In the genomic region with DNA sequence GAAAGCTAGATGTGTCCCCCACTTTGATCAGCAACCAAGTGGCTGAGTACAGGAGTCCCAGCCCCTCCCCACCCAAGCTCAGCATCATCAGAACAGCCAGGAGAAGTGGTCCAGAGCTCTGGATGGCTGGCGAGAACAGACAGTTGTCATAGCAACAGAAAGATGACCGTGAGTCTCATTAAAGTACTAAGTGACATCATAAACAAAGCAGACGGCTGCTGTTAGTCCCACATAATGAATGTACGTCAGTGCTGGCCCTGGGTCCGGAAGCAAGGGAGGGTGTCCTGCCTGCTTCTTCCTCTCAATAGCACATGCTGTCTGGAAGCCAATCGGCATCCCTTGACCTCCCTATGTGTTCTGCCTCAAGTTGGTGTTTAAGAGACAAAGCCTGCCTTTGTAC, we compare ENCODE assay signal across 12 mouse cellular contexts. TPM values are rescaled to one million over a fixed set of nuclear protein-coding genes. Genes with fewer than 3 reads are reported as not detected.
A peak's percentile ranks its signal among the peaks of the same experiment; 100 is the strongest.
DNase-seq lines count a peak whose midpoint lies in the region; ATAC-seq lines count a peak whose summit lies in the region.
"Had no signal": no experiment of that assay in that cellular context is flagged by ENCODE, and none has a peak within 500 bp of the region (broad histone marks: within the 10 kb centered on the region; RNA-seq: fewer than 3 reads in every experiment).

No protein-coding gene starts in this region.

- no peak overlapping the region for H3K4me2 ChIP-seq in forebrain, embryonic 15.5 days (replicated peaks)
- H3K4me2 ChIP-seq in midbrain, embryonic 14.5 days (ENCODE audit: low read length): peak overlapping the region; percentile 21
- H3K4me2 ChIP-seq: stomach, embryonic 15.5 days had no signal

- peak; percentile 11 for DNase-seq in kidney, postnatal 10 days
- no peak for DNase-seq in kidney, adult 9 months
- peak; percentile 67 for DNase-seq in brain, adult 2 months (ENCODE audit: low read depth, low spot score)
- peak; percentile 80 for DNase-seq in midbrain, embryonic 14.5 days
- no peak for DNase-seq in urinary bladder, postnatal 10 days (ENCODE audit: low spot score)
- no peak for DNase-seq in testis, postnatal 10 days (ENCODE audit: low spot score)
- DNase-seq in lung, postnatal 4 days: no peak
- DNase-seq: cerebellum, adult 11-12 months had no signal

- H3K4me3 ChIP-seq in forebrain, embryonic 15.5 days: no peak overlapping the region
- no peak overlapping the region for H3K4me3 ChIP-seq in midbrain, embryonic 14.5 days (replicated peaks; ENCODE audit: low read depth, low read length)
- H3K4me3 ChIP-seq: stomach, embryonic 15.5 days had no signal

- 9% methylated on average over 6 of the region's 6 CpGs for WGBS in forebrain, embryonic 15.5 days
- WGBS in midbrain, embryonic 14.5 days: 3% methylated on average over 6 of the region's 6 CpGs

- peak; percentile 80 for ATAC-seq in forebrain, embryonic 15.5 days (replicated peaks)
- ATAC-seq in midbrain, embryonic 14.5 days (ENCODE audit: low FRiP score, low TSS enrichment): peak; percentile 82
- ATAC-seq: CD4-positive, CD25-positive, alpha-beta regulatory T cell, adult 4 months had no signal

- H3K36me3 ChIP-seq in forebrain, embryonic 15.5 days: no peaks in the 10 kb centered on the region
- H3K36me3 ChIP-seq in midbrain, embryonic 14.5 days (ENCODE audit: control insufficient read depth, insufficient read depth, low read length): peaks cover 14% of the 10 kb centered on the region; the same call in 1 of the 2 replicates
- H3K36me3 ChIP-seq: stomach, embryonic 15.5 days had no signal

- peaks cover 22% of the 10 kb centered on the region for H3K4me1 ChIP-seq in forebrain, embryonic 15.5 days
- peaks cover 23% of the 10 kb centered on the region for H3K4me1 ChIP-seq in midbrain, embryonic 14.5 days (ENCODE audit: control insufficient read depth, insufficient read depth, low read length)
- H3K4me1 ChIP-seq: stomach, embryonic 15.5 days had no signal

- H3K27ac ChIP-seq in forebrain, embryonic 15.5 days (replicated peaks): peak overlapping the region; percentile 77
- peak overlapping the region; percentile 87 for H3K27ac ChIP-seq in midbrain, embryonic 14.5 days (replicated peaks; ENCODE audit: low read depth, low read length)
- H3K27ac ChIP-seq: stomach, embryonic 15.5 days had no signal

- H3K9ac ChIP-seq in forebrain, embryonic 15.5 days (replicated peaks): no peak overlapping the region
- 0 out of 2 replicates have a peak overlapping the region, but pooled peaks have one; percentile 36 for H3K9ac ChIP-seq in midbrain, embryonic 14.5 days (replicated peaks; ENCODE audit: low read length)
- H3K9ac ChIP-seq: stomach, embryonic 15.5 days had no signal

- H3K27me3 ChIP-seq in forebrain, embryonic 15.5 days: no peaks in the 10 kb centered on the region
- H3K27me3 ChIP-seq in midbrain, embryonic 14.5 days (ENCODE audit: control insufficient read depth, insufficient read depth, low read length): no peaks in the 10 kb centered on the region
- H3K27me3 ChIP-seq: stomach, embryonic 15.5 days had no signal

- H3K9me3 ChIP-seq in forebrain, embryonic 15.5 days: no peaks in the 10 kb centered on the region
- no peaks in the 10 kb centered on the region for H3K9me3 ChIP-seq in midbrain, embryonic 14.5 days (ENCODE audit: control insufficient read depth, low read length)
- H3K9me3 ChIP-seq: stomach, embryonic 15.5 days had no signal

RNA-seq across cellular contexts. Expression of a gene that starts 16.2 kb away (rescaled TPM):
- polyA plus RNA-seq in forebrain, embryonic 15.5 days (2015; fragmentation: Nextera tagmentation; extraction: Ambion mirVana): 11.8 and 12.3 TPM in 2 replicates
- 16.5 and 24.2 TPM in 2 replicates for polyA plus RNA-seq in midbrain, embryonic 14.5 days (2014; fragmentation: Nextera tagmentation; extraction: Ambion mirVana)
- polyA plus RNA-seq: CD4-positive, CD25-positive, alpha-beta regulatory T cell, adult 4 months; lung, embryonic 16.5 days had no signal

RNA-seq across cellular contexts. Expression of a gene that starts 44.3 kb away (rescaled TPM):
- polyA plus RNA-seq in forebrain, embryonic 15.5 days (2015; fragmentation: Nextera tagmentation; extraction: Ambion mirVana): 4.9 and 5.1 TPM in 2 replicates
- 20.6 and 22.9 TPM in 2 replicates for polyA plus RNA-seq in midbrain, embryonic 14.5 days (2014; fragmentation: Nextera tagmentation; extraction: Ambion mirVana)

Comparison
In these comparisons a context has a peak if more than half of its experiments do, and no peak if none do; other contexts are left out.
1. DNase-seq: peak in kidney, postnatal 10 days (single experiment), brain, adult 2 months (single experiment) and midbrain, embryonic 14.5 days (single experiment); none in kidney, adult 9 months (single experiment), urinary bladder, postnatal 10 days (single experiment), testis, postnatal 10 days (single experiment) and lung, postnatal 4 days (0 of 2).